Mouse (Mus musculus) cerebellum, adult 8-10 months (tissue): ENCODE results near the gene Vps50.
A peak's percentile ranks its signal among the peaks of the same experiment; 100 is the strongest.

Experiments
- DNase-seq: peaks from one replicate; pipeline ENCODE4 v3.0.0; 2022

Gene Vps50

DNA sequence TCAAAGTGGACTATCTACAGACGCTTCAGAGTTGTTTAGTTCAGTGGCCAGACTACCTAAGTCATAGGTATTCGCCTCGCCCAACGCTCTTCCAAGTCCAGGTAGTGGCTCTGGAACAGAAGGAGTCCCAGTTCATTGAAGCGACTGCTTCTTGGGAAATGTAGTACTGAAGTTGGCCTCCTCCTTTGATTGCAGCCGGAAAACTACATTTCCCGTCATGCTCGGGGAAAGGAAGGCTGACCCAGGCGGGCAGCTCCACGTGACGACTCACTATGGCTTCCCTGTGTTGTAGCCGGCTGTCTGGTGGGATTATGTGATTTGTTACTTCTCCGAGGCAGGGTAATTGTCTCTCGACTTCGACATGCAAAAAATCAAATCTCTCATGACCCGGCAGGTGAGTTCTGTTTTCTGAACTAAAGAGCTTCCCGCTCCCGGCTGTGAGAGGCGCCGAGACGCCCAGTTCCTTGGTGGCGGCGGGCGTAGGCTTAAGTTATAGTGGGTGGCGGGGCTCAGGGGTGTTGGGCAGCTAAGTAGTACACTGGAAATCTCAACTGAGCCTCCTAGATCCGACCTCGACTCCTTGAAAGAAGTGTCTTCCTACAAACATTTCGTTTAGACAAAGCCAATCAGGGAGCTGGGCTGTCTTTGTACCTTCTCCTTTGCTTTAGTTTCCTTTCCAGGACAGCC is at the start of gene Vps50, which contains the start of gene Hepacam2:
Vps50 (plus strand) TSS at position 221 of the 687 bp plus-strand sequence.
Hepacam2 (minus strand) TSS at position 137 of the 687 bp plus-strand sequence.
- DNase-seq, result peak; percentile 87

DNA sequence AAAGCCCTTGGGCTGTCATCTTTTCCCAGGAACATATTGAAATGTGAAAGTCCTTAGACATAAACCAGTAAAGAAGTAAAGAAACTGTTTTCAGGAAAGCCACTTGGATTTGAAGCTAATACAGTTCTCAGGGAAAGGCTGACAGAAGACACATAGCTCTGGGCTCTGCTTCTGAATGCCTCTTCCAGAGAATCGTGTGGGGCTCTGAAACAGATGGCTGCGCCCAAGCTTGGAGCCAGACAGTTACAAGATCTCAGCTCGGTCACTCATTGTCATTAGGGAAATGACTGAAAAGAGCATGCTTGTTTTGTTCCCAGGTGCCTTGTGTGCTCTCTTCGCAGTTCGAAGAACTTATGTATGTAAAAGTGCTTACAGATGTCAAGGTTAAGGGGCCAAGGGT is 43.8 kb upstream of the Vps50 start:
- no peak for DNase-seq

GRCm38 (mm10) chr6:3455944-3456536 is 42.1 kb upstream of the Vps50 start:
- DNase-seq, result no peak

DNA sequence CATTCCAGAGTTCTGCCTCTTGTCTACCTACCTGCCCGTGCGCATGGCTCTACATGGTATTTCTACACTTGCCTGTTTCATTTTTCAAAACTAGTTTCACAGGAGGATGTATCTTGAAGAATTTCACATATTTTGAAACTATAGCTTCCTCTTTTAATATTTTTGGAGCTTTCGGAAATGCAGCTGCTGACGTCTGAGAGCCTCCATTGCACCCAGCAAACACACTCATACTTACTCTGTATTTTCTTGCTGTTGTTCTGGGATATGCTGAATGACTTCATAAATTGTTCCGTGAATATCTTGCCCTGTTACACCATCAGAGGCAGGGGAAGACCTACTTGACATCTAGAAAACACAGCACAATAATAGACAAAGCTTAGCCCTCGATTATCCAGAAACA is 35.2 kb upstream of the Vps50 start:
- DNase-seq, result no peak

GRCm38 (mm10) chr6:3463594-3463993 is 34.6 kb upstream of the Vps50 start:
- no peak for DNase-seq

GRCm38 (mm10) chr6:3468627-3469026 is 29.6 kb upstream of the Vps50 start:
- no peak for DNase-seq

- DNase-seq, result no peak
Measured at GRCm38 (mm10) chr6:3470706-3471105, 27.5 kb upstream of the Vps50 start.

GRCm38 (mm10) chr6:3476299-3476698 is 21.9 kb upstream of the Vps50 start:
- DNase-seq, result no peak

- DNase-seq, result no peak
Measured at GRCm38 (mm10) chr6:3479853-3480252, 18.3 kb upstream of the Vps50 start.

GRCm38 (mm10) chr6:3481705-3482104 is 16.5 kb upstream of the Vps50 start:
- DNase-seq, result no peak

DNA sequence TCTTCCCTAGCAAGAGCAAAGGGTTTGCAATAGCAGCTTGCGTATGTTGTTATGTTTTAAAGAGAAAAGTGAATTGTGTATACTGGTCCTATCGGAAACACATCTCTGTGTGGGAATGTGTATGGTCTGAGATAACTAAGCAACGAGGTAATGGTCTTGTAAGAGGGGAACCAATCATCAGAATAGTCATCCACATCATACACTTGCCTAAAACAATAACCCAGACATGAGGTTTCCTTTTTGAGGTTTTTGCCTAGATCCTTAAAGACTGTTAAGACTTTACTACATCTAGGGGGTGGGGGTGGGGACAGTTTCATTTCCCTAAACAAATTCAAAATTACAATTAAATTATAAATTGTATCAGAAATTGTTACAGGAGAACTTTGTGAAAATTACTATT is 13.0 kb upstream of the Vps50 start:
- no peak for DNase-seq

GRCm38 (mm10) chr6:3487355-3487754 is 10.8 kb upstream of the Vps50 start:
- DNase-seq, result no peak

- DNase-seq, result no peak
Measured at GRCm38 (mm10) chr6:3494285-3494684, 3.9 kb upstream of the Vps50 start.

DNA sequence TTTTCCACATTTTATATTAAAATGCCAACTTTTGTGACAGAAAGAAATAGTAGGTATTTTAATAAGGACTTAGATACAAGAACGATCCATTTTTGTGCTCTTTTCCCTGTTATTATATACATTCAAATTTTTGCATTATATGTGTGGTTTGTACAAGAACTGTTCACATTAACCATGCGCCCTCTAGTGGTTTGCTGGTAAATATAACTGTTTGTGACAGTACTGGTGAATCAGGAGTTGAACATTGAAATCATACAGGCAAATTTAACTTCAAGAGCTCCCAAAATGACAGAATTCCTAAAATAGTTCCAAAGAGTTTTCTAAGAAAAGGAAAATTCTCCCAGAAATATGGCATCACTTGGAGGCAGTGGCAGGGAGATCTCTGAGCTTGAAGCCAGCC is 2.0 kb upstream of the Vps50 start:
- peak; percentile 34 for DNase-seq

- no peak for DNase-seq
Measured at GRCm38 (mm10) chr6:3500286-3500685, 2.1 kb downstream of the Vps50 start.

DNA sequence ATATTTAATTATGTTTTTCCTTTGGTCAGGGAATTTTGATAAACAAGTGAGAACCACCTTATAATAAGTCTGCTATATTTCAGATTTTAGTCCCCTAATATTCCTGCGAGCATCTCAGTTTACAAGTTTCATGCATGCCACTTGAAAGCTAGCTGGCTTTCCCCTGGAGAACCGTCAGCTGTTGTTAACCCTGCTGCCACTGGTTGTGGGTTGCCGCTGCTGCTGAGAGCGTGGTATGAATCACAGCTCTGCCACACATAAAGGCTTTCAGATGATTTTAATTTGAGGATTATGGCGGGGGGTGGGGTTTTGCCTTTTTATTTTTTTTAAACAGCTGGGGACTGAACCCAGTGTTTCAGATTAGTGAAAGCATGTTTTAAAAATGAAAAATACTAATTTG is 7.1 kb downstream of the Vps50 start:
- DNase-seq, result no peak

GRCm38 (mm10) chr6:3507078-3507477 is 8.9 kb downstream of the Vps50 start:
- DNase-seq, result no peak

DNA sequence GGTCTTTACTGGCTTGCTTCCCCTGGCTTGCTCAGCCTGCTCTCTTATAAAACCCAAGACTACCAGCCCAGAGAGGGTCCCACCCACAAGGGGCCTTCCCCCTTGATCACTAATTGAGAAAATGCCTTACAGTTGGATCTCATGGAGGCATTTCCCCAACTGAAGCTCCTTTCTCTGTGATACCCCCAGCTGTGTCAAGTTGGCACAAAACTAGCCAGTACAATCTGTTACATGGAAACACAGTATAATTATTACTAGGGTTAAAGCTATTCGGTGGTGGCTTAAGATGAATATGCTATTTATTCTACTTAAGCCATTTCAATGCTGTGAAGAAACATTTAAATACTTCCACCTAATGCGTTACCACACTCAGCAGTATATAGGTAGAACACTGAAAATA is 10.0 kb downstream of the Vps50 start:
- DNase-seq, result peak; percentile 32

- peak; percentile 23 for DNase-seq
Measured at GRCm38 (mm10) chr6:3509782-3510181, 11.6 kb downstream of the Vps50 start.

GRCm38 (mm10) chr6:3511116-3511515 is 12.9 kb downstream of the Vps50 start:
- peak; percentile 29 for DNase-seq

- DNase-seq, result peak; percentile 35
Measured at GRCm38 (mm10) chr6:3511612-3512011, 13.4 kb downstream of the Vps50 start.

- peak; percentile 44 for DNase-seq
Measured at GRCm38 (mm10) chr6:3512611-3513010, 14.4 kb downstream of the Vps50 start.

DNA sequence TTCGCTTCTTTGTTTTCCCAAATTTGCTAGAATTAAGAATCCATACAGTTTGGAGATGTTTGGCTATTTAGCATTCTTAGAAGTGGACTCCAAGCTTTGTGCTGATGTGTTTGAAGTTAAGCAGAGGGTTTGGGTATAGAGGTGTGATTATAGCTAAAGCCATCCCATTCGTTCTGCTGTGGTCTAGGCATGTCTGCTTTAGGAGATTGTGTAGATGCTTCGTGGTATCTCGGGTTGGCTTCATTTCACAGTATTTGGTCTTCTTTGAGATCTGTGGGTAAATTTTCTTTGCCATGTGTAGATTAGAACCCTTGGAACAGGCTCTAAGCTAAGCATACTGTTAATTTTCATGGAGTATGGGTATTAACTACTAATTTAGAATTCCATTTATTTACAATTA is 30.0 kb downstream of the Vps50 start:
- no peak for DNase-seq

DNA sequence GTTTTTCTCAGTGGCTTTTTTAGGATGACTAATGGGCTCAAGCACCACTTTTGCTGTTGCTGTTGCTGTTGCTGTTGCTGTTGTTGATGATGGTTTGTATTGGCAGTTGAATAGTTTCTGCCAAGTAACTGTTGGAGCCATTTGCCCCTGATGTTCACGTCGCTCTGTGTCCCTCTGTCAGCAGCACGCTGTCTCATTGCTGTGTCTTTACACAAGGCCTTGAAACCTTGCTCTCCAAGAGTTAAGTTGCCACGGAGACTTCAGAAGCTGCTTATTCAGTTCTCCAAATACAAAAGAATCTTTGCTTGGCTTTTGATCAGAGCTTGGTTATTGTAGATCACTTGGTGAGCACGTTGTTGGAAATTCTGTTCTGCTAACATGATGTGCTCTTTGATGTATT is 33.3 kb downstream of the Vps50 start:
- no peak for DNase-seq

GRCm38 (mm10) chr6:3536048-3536447 is 37.9 kb downstream of the Vps50 start:
- no peak for DNase-seq
